Mouse (Mus musculus): ENCODE data around the gene Tnfaip2.

GRCm38 (mm10) chr12:111430868-111431817, 11.1 kb upstream of the Tnfaip2 start:
- TF ChIP-seq CTCF (IDR thresholded peaks at IDR 0.05; ENCODE audit: low read depth) (no peak), EP300 (IDR thresholded peaks at IDR 0.05; ENCODE audit: low read depth) (no peak)

Data from liver, postnatal 0 days (tissue).